Mouse (Mus musculus): Measurements from ENCODE around the gene Lbp.

Lbp gene

DNA sequence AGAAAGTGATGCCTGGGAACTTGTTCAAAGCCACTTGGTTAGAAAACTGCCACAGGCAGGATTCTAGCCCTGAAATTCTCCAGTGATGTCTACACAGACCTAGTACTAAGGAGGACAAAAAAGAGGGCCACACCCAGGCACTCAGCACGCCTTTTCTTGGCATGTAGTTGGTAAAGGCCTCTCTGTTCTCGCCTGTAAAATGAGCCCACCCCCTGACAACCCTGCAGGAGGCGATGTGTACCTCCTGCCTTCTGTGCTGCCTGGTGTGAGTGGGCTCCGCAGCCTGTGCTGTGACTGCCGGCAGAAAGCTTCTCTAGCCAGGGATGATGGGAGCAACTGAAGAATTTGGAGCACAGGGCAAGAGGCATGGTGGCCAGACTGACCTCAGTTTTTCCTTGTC, 2.0 kb downstream of the Lbp start:
- DNase-seq (ENCODE audit: low read depth), result no peak

DNA sequence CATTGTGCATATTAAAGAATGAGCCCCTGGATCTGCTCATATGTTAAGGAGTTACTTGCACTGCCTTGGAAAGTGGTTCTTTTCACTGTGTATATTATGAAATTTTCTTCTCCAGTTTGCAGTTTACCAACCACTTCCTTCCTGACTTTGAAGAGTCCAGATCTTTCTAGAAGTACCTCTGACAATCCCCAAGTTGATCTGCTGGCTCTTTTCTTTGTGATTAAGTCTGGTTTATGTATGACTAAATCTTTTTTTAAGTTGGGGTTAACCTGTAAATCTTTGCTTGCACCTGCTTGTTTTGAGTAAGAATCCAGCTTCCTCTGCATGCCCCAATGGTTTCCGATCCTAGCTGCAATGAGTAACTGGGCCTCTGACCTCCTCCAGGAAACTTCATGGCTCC, 6.8 kb downstream of the Lbp start:
- no peak for DNase-seq (ENCODE audit: low read depth)

DNA sequence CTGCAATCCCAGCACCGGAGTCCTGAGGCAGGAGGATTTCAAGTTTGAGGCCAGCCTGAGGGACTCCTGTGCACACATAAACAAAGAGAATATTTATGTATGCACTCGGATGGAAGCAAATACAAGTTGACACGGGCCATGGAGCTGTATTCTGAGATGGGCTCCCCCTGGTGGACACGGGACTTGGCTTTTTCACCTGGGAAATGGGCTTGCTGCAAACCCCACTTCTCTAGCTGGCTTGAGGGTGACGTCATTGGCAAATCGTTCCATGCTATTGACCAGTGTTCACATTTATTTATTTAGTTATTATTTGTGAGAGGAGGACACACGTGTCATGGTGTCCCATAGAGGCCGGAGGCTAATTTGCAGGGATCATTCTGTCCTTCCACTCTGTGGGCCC, 10.1 kb downstream of the Lbp start:
- DNase-seq (ENCODE audit: low read depth), result peak; percentile 81

DNA sequence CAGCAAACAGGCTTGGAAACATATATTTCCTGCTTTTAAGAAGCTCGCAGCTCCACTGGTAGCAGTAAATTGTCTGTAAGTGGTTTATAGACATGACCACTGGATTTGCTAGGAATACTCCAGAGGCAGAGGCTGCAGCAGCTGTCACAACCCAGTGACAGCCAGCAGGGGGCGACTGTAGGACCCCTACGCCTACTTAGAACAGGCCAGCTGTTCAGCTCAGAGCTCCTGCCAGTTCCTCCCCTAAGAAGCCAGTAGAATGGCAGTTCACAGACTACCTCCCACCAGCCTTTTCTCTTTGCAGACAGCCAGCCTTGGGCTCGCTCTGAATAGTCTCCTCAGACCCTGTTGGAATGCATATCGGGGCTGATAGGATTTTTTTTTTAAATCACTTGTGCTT, 10.7 kb downstream of the Lbp start:
- peak; percentile 62 for DNase-seq (ENCODE audit: low read depth)

DNA sequence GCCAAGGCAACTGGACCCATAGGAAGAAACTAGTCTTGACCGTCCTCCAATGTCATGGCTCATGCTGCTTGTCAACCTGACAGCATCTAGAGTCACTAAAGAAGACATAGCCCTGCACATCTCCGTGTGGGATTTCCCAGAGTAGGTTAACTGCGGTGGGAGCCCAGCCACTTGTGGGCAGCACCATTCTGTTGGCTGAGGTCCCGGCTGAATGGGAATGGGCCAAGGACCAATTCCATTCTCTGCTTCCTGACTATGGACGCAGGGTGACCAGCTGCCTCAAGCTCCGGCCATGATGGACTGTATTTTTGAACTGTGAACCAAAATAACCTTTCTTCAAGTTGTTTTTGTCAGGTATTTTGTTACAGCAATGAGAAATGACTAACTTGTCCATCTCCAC, 15.3 kb downstream of the Lbp start:
- no peak for DNase-seq (ENCODE audit: low read depth)

DNA sequence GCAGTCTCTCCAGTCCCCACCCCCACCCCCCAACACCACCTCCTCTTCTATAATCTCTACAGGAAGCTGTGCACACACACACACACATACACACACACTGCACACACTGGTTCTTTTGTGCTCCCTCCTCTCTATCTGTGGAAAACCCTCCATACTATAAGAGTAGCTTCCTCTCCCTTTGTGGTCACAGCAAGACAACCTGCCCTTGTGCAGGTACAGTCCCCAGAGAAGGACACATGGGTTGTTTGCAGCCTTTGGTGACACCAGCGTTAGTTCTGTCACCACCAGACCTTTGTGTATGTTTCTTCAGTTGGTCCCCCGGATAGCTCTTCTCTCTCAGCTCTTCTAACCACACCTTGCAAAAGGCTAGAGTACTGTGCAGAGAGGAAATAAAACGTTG, 16.6 kb downstream of the Lbp start:
- DNase-seq (ENCODE audit: low read depth), result no peak

DNA sequence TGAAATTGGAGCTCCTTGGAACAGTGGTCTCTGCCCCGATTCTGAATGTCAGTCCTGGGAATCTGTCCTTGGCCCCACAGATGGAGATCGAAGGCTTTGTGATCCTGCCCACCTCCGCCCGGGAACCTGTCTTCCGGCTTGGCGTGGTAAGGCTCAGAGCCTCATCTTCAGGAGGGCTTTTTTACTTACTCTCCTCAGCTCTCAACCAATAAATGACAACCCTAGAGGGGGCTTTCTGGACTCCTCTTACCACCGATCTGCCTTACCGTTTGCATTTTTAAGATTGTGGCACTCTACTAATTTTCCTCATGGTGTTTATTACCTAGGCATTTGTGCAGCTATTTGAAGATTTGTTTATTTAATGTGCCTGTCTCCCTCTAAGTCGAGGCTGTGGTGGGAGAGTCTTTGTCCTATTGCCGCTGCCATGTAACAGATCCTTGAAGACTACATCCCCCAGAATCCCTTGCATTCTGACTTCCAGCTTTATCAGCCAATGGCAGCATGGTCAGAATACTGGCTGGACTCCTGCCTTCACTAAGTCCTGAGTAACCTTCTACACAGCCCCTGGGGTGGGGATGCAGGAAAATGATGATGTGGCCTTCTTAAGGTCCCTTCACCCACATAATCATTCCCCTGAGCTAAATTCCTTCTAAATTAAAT, 18.4 kb downstream of the Lbp start:
- peak; percentile 8 for DNase-seq (ENCODE audit: low read depth)

DNA sequence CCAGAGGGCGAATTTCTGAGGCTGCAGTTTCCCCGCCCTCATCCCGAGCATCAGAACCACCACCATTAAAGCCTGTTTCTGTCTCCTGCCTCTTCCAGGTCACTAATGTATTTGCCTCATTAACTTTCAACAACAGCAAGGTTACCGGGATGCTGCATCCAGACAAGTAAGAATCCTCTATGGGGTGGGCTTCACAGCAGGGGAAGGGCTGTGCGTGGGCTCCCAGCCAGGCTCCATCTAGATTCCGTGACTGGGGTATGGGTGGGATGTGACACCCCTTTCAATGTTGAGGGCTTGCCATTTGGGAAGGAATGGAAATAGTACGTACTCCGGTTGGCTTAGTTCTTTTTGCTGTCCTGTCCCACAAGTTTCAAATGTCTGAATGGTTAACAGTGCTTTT, 19.3 kb downstream of the Lbp start:
- DNase-seq (ENCODE audit: low read depth), result no peak

DNA sequence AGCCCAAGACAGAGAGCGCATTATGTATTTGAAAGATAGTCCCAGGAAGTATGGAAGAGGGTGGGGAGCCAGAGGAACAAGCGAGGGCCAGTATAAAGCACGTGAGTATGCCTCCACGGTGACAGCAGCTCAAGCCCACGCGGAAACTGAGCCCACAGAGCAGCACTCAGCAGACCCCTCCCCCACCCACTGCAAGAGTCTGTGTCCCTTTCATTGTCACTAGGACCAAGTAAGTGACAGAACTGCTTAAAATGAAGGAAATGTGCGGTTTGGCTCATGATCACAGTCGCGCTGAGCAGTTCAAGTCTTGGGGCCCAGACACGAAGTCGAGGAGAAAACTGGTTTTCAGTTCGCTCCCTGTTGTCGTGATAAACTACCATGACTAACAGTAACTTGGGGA, 28.1 kb downstream of the Lbp start:
- DNase-seq (ENCODE audit: low read depth), result no peak

DNA sequence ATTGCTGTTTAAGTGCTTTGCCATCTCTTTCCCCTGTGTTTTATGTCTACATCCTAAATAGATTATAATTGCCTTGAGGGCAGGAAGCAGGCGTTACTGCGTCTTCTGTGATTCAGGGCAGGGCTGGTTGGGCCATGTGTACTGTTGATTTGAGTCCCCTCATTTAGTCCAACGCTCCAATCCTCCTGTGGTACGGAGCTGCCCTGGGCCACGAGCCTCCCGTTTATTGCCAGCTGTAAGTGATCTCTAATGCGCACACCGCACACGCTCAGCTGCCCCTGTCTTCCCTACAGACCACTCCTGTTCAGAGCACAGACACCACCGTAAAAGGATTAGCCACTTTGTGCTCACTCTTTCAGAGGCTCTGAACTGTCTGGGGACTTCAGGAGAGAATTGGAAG, 31.4 kb downstream of the Lbp start:
- no peak for DNase-seq (ENCODE audit: low read depth)

DNA sequence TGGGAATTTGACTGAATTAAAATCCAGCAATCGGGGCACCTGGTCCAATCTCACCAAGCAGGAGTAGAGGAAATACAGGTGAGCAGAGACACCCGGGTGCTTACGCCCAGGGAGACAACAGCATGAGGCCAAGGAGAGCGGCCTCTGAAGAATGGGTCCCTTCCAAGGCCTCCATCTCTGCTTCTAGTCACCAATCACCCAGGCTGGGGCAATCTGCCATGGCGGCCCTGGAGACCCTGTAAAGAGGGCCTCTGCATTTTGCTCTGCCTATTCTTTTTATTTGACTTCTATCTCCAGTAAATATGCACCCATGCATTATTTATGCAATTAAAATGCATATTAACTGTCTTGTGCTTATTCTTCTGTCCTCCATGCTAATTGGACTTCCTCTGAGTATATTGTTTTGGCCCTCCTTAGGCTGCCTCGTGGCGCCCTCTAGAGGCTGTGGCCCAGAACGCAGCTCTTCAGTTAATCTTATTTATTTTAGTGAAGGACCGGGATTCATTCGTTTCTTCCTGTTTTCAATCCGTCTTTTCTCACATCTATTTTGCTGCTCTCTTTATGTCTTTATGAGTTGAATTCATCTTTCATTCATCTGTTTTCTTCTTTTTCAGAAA, 33.8 kb downstream of the Lbp start:
- DNase-seq (ENCODE audit: low read depth), result peak; percentile 74

DNA sequence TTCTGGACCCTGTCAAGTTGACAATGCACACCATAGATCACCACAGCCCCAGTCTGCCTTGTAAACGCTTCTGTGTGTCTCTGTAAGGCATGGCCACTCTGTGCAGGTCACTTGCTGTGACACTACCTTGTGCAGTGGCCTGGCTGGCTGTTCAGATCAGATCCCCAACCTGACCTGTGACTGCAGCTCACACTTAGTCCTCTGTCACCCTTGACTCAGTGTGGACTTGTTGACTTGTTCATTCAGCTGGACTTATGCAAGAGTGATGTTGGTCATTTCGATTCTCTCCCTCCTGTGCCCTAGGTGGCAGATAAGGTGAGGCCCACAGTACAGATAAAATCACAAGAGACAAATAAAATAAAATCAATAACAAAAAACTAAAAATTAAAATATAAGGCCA, 35.0 kb downstream of the Lbp start:
- no peak for DNase-seq (ENCODE audit: low read depth)

DNA sequence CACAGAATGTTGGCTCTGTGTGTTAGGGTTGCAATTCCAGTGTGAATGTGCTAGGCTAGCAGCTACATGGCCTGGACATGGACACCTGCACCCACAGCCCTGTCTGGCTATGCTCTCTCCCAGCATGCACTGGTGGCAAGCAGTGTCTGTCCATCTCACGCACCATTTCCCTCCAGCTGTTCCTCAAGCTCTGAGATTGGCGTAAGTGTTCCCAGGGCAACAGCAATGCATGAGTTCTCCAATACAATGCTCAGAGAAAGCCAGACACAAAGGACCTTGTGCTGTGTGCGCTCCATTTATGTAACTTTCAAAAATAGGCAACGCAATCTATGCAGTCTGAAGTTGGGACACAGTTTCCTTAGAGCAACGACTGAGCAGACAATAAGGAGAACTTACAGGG, 37.2 kb downstream of the Lbp start:
- no peak for DNase-seq (ENCODE audit: low read depth)

DNA sequence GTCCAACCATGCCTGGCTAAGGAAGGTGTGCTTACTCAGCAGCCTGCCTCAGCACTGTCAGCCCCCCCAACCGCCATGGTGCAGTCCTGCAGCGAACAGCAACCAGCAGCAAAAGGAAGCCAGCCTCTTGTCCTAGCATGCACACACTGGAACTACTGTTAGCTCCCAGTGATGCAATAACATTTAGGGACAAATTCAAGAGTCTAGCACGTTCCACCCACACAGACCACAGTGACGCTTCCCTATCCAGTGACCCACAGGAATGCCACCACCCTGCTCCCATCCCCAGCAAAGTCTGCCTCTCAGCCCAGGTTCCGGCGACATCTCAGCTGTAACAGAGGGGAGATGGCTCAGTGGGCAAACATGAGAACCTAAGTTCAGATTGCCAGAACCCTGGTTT, 40.2 kb downstream of the Lbp start:
- DNase-seq (ENCODE audit: low read depth), result no peak

DNA sequence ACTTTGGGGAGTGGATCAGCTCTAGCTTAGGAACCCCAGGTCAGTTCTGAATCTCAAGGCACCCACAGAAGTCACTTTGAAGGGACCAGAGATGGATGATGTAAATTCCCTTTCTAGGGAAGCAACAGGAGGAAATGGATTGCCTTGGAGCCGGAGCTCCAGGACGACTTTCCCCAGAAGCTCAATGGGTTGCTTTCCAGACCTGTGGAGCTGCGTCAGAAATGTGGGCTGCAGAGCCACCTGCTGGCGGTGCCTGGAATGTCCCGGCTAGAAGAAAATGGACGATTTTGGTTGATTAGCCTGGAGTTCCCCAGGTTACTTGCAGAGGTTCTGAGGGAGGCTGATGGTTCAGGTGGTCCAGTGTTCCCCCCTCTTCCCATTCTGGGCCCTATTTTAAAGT, 41.6 kb downstream of the Lbp start:
- DNase-seq (ENCODE audit: low read depth), result peak; percentile 83

DNA sequence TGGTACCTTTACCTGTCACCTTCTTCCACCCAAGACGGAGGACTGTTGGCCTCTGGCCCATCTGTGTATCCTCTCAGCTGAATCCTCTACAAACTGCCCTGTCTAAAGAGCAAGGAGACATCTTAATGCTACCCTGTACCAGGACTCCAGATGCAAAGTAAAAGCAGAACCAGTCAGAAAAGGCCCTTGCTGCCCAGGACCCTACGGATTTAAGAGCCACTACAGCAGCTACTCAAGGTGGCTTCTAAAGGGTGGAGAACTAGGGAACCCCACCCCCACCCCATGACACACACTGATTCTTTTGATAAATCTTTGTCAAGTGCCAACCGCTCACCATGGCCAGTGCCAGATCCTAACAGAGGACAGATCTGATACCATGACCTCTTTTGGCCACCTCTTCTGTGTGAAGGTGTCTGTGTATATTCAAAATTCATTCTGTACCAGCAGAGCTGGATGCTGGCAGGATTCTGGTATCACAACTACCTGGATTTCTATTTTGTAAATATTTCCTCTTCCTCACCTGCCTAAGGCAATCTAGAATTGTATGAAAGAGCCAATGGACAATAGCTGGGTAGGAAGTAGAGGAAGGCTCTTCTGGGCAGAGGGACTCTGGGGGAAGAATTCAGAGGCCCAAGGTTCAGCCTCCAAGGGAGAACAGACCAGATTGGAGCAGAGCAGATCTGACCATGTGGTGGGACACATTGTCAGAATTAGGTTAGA, 46.7 kb downstream of the Lbp start:
- DNase-seq (ENCODE audit: low read depth), result no peak

DNA sequence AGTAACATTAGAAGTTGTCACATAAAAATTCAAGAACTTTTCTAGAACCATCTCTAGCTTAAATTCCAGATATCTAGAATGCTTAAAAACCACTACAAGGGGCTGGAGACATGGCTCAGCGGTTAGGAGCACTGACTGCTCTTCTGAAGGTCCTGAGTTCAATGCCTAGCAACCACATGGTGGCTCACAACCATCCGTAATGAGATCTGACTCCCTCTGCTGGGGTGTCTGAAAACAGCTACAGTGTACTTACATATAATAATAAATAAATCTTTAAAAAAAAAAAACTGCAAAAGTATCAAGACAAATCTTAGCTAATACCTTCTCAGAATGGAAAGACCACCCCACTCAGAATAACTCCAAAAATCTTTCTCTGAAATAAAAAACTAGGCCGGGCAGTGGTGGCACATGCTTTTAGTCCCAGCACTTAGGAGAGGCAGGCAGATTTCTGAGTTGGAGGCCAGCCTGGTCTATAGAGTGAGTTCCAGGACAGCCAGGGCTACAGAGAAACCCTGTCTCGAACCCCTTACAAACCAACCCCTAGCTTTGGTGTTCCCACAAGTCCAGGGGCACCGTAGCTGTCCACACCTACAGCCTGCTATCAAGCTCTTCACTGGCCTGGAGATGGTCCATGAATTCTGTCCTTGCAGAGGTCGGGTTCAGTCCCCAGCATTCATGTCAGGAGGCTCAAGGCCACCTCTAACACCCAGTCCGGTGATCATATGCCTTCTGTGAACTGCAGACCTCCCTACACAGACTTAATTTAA, 48.2 kb downstream of the Lbp start:
- DNase-seq (ENCODE audit: low read depth), result peak; percentile 43

DNA sequence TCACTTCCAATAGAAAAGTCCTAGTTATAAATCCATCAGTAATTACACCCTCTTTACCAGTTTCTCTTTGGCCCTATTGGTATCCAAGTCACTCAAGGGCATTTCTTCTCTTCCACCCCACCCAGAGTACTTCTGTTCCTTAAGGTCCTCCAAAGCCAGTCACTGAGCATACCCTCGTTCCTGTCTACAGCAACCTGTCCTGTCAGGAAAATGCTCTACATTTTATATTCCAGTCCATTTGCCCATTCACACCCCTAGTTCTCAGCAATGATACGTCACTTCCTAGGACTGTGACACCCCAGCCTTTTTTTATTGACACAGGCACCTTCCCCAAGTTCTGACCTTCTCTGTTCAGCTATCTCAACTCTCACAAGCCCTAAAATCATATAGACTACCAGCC, 48.9 kb downstream of the Lbp start:
- no peak for DNase-seq (ENCODE audit: low read depth)

DNA sequence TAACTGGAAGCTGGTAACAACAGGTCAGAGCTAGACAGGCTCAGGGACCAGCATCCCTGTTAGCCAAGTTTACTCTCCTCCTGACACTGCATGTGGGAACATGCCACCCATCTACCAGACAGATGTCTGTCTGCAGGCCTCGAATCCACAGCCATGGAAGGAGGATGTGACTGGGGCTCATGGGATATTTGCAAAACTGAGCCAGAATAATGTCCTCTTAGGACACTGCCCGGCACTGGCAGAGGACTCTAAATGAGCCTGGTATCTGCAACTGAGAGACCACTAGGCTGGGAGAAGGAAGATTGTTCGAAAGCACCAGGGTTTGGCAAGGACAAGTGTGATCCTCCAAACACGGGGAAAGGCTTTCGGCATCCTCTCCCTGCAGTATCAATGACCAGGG, 49.8 kb downstream of the Lbp start:
- no peak for DNase-seq (ENCODE audit: low read depth)

DNA sequence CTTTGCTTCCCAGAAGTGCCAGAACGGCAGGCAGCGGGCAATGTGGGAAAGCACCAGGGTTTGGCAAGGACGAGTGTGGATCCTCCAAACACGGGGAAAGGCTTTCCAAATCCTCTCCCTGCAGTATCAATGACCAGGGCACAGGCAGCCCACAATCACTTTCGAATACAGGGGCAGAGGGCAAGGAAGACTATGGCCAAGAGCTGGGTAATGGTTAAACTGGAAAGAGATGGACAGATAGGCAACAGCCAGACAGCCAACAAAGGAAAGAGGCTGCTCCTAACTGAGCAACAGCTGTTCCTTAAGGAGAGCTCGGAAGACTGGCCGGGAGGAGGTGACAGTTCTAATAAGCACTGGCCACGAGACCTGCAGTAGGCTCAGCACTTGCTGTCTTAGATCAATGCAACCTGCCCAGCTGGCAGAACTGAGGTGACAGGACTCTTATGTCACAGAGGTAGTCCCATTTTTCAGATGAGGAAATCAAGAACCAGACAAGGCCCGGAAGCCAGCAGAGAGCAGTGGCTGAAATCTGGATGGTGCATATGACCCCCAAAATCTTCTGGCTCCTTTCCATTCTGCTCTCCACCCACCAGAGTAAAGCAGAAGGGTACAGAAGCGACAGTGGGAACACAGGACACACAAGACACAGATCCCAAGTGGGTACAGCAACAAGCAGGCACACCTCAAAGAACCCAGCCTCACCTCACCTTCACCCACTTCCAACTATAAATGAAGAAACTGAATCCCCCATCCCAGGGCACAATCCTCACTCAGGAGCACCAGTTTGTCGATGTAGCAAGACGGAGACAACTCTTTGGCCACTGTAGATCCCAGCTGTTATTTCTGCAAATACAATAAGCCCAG, 53.7 kb downstream of the Lbp start:
- no peak for DNase-seq (ENCODE audit: low read depth)

DNA sequence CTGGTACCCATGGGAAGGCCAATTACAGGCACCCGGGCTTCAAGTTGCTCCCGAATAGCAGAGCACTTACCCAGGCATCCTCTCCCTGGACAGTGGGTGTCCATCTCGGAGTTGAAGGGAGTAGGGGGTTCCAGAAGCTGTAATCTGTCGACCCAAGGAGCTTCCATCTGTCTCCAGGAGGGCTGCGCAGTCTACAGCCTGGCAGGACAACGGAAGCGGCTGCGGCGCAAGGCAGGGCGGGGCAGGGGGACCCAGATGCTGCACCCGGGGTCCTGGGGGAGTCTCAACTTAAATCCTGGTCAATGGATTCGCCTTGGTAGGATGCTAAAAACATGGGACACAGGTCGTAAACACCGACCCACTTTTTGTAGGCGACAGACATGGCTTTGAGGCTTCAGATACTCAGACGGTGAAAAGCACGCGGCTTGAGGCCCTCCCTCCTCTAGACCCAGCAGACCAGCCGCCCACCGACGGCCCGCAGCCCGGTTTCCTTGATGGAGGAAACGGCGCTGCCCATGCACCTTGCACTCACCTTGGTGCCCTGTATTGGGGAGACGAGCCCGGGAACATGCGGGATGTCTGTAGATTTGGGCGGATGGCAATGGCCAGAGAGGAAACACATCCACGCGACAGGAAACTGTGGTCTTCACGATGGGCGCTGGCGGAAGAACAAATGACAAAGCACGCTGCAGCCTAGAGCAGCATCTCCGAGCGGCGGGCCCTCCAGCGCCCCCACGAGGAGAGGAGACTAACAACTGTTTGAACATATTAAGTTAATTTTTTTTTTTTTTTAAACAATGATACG, 54.8 kb downstream of the Lbp start:
- peak; percentile 95 for DNase-seq (ENCODE audit: low read depth)
